Mouse (Mus musculus) liver, embryonic 14.5 days (tissue): ENCODE data around the gene Pex7.

ENCODE experiments used
- CTCF ChIP-seq: IDR thresholded peaks from 2 replicates; pipeline ENCODE4 v1.5.1; 2016; ENCODE audit warnings: antibody characterized with exemption, low read depth, control low read depth
- EP300 ChIP-seq: IDR thresholded peaks from 2 replicates; pipeline ENCODE4 v1.6.1; 2016; ENCODE audit warnings: antibody characterized with exemption, low read depth

DNA sequence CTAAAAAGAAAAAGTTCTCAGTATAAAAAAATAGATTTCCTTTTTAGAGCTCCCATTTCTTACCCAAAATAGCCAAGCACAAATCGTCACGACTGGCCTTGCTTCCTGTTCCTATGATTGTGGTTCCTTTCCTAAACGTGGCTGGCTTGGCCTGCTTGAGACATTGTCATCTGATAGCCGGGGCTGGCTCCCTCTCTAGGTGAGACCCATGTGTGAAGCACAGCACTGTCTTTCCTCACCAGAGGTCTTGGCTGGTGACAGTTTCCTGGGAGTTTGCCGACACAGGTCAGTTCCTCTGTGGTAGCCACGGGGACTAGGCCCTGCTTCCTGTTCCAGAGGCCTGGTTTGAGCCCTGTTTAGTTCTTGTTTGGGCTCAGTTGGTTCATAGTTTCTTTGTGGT lies 33.6 kb upstream of the Pex7 start:
- no peak for TF ChIP-seq CTCF
- no peak for TF ChIP-seq EP300
